Mouse (Mus musculus) erythroblast, adult 5-6 weeks (primary cell): ENCODE measurements around the gene Trim63. TPM values are rescaled to one million over a fixed set of nuclear protein-coding genes. Genes with fewer than 3 reads are reported as not detected.
"Not testable (repeated sequence)": the region's sequence is repeated elsewhere in the genome, so short reads cannot be mapped to it uniquely, and the experiment has no call there.

Experiments used
- ATAC-seq: replicated peaks from 2 replicates; pipeline ENCODE4 v1.8.0; 2016; ENCODE audit warnings: moderate number of reproducible peaks, mild to moderate bottlenecking, moderate TSS enrichment, inconsistent platforms; ENCODE audit not compliant: poor library complexity, low FRiP score, severe bottlenecking
- total RNA-seq, 2 experiments: library from RNA; stranded (forward) in 1 of 2; stranded (reverse) in 1 of 2; fragments of 150-400 nt in 1 of 2; fragments of 200-764, 138-1000 nt in 1 of 2; gene quantifications; 2 replicates each; pipeline versions ENCODE4 v1.2.3 to v1.2.4; 2015 to 2017; ENCODE audit warnings: low replicate concordance in 2 of 2

The Trim63 gene
- total RNA-seq, 2 experiments from 2014 or later = not detected

GRCm38 (mm10) chr4:134328151-134328550 lies 13.2 kb downstream of the Trim63 start:
- ATAC-seq = no peak

GRCm38 (mm10) chr4:134328832-134329231 lies 13.9 kb downstream of the Trim63 start:
- no peak for ATAC-seq

GRCm38 (mm10) chr4:134330281-134330680 lies 15.4 kb downstream of the Trim63 start:
- no peak for ATAC-seq

DNA sequence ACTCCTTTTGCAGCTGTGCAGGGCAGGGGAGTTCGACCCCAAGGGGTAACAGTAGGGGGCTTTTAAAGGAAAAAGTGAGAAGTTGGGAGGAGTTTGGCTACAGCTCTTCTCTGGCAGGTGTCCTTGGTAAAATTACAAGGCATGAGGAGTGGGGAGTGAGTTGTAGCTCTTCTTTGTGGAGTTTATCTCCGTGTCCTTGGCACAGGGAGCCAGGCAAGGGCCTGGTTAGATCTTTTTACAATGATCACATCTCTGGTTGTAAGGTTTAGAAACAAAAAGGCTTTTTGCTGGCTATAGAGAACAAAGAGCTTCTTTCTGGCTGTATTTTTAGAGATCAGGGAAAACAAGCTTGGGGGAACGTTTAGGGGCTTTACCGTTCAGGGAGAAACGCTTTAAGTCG lies 26.3 kb downstream of the Trim63 start:
- not testable (repeated sequence) for ATAC-seq

DNA sequence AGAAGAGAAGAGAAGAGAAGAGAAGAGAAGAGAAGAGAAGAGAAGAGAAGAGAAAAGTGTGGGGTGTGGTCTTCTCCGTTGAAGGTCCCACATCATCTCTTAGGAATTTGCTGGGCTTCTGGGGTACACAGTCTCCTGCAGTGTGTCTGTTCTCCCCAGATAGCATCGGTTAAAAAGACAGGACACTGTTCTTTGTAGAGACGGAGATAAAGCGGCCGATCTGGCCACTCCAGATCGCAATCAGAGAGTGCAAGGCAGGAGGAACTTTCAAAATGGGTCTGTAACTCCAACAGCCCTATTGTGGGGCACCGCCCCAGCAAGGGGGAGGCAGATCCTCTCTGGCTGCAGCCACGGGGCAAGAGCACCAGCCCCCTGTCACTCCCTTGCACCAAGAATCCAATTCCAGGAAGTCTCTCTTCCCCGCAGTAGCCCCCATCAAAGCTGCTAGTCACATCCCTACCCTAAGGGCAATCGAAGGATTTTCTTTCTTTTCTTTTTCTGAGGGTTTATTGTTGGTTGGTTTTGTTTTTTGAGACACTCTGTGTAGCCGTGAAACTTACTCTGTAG lies 27.4 kb downstream of the Trim63 start:
- ATAC-seq = no peak

DNA sequence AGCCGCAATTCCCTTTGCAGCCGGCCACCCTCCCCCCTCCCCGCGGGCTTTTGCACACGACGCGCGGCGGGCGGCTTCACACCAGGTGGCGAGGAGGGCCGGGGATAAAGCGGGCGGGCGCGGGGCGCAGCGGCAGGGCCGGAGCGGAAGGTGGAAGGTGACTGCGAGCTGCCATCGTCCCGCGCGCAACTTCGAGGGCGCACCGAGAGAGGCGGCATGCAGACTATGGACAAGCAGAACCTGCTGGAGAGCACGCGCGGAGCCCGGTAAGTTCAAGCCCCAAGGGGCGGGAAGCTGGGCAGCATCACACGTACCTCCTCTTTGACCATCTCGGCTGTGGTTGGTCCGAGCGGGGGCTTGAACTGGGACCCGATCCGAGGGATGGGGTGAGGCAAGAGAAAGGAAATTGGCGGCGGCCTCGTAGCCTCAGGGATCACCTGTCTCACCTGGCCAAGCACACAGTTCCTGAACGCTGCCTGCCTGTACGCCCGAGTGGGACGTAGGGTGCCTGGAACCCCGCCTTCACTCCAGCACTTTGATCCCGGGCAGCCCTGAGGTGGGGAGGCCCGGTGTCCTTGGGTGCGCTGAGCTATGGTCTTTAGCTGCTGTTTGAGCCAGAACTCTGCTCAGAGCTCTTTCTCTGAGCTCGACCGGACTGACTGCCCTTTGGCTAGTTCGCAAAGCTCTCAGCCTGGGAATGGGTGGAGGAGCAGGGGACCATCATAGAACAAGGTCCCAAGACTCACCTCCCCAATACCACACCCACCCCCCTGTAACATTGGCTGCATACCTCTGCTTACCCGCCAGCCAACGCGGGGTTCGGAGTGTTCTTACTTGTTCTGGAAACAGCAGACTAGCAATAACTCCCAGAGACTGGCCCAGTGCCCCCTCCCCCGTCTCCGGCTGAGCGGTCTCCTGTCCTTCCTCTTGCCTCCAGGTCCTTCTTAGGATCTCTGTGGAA lies 28.4 kb downstream of the Trim63 start, which contains the start of gene Slc30a2:
TSS of gene Slc30a2 (plus strand) at position 111 of the 961 bp plus-strand sequence.
- ATAC-seq = no peak

DNA sequence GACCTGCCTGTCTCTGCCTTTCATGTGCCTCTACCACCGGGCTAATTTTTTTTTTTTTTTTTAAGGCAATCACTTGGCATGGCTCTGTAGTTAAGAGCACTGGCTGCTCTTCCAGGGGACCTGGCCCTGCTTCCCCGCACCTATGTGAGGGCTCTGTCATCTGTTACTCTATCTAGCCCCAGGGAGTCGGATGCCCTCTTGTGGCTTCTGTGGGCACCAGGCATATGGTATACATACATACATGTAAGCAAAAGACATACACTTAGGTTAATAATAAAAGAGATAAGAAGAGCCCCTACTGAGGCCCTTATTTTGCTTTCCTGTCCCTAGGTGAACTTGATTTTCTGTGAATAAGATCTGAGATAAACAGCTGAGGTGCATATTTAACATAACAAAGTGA lies 29.7 kb downstream of the Trim63 start:
- no peak for ATAC-seq

GRCm38 (mm10) chr4:134345802-134346201 lies 30.9 kb downstream of the Trim63 start:
- ATAC-seq = no peak

GRCm38 (mm10) chr4:134348078-134348477 lies 33.2 kb downstream of the Trim63 start:
- no peak for ATAC-seq

DNA sequence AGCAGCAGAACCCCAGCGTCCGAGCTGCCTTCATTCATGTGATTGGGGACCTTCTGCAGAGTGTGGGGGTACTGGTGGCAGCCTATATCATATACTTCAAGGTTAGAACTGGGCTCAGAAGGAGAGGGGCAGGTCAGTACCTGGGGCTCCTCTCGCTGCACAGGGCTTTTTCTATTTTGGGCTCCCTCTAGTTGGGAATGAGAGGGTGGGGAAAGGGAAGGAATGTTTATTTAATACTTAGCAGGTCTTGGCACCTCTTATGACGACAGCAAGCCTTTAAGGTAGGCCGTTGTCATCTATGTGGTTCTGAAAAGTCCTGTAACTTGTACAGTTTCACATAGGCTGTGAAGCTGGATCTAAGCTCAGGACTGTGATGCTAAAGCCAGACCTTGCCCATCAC lies 33.6 kb downstream of the Trim63 start:
- ATAC-seq = no peak

GRCm38 (mm10) chr4:134349829-134350228 lies 34.9 kb downstream of the Trim63 start:
- no peak for ATAC-seq

DNA sequence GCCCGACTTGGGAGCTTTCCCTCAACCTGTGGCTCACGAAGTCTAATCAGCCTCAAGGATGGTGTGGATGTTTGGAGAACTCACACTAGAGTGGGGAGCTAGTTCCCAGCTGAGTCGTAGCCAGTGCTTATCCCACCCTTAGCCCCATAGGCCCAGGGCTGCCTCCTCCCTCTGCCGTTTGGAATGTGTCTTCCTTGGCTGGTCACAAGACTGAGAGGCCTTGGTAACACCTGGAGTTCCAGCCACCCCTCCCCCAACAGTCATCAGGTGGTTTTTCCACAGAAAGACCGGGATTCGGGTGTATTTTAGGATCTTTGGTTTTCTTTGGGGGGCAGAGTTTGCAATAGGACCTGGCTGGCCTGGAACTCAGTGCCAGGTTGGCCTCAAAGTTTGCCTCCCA lies 35.7 kb downstream of the Trim63 start:
- ATAC-seq = no peak

GRCm38 (mm10) chr4:134351329-134352260 lies 36.7 kb downstream of the Trim63 start:
- ATAC-seq = no peak

DNA sequence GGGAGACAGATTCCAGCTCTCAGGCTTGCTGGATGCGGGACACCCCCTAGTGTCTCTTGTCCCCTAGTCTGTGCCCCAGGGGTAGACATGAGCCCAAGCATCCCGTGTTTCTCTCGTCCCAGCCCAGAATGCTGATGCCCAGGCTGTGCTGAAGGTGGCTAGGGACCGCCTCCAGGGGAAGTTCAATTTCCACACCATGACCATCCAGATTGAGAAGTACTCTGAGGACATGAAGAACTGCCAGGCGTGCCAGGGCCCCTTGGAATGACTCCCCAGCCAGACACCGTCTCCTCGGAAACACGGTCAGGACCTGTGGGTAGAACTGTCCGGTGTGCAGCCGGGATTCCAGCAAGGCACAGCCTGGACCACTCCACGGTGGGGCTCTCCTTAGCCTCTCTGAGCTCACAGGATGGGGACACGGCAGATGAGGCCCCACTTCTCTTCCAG lies 37.4 kb downstream of the Trim63 start:
- no peak for ATAC-seq

DNA sequence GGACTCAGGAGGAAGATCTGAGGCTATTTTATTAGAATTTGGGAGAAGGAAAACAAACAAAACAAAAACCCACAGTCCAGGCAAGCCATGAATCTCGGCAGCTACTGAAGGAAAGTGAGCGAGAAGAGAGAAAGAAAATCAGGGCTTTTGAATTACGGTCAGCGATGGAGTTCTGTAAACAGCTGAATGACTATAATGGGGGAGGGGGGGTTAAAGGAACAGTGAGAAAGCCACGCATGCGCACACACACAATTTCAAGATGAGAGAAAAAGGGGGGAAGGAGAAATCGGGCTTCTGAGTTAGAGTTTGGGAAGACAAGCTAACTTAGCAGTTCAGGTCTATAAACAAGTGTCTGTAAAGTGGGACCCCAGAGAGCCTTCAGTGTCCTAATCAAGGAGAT lies 38.0 kb downstream of the Trim63 start:
- ATAC-seq = no peak

GRCm38 (mm10) chr4:134353527-134354409 lies 38.8 kb downstream of the Trim63 start:
- no peak for ATAC-seq

GRCm38 (mm10) chr4:134355841-134356452 lies 41.0 kb downstream of the Trim63 start:
- ATAC-seq = no peak

- peak; percentile 73 for ATAC-seq
These were observed 41.9 kb downstream of the Trim63 start for GRCm38 (mm10) chr4:134356591-134357460.
